Mouse (Mus musculus): ENCODE measurements around the gene Vmn1r37.
"Not testable (repeated sequence)": the region's sequence is repeated elsewhere in the genome, so short reads cannot be mapped to it uniquely, and the experiment has no call there.

Vmn1r37 gene

DNA sequence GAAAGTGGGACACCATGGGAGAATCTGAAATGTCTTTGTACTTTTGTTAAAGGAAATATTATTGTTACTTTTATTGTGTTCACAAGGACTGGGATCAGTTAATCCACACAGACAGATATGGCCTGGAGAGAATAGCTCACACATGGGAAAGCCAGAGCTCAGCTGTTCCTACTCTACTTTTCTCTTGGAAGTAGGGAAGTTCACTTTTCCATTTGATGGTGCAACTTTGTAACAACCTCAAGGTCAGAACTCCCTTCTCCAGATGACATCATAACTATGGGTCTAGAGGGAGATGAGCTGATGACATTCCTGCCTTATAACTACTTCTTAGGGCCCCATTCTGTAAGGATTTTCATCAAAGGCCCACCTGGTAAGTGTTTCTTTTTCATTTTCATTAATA, at the start of gene Vmn1r37:
TSS of gene Vmn1r37 (plus strand) at position 301 of the 400 bp plus-strand sequence.
- not testable (repeated sequence) for DNase-seq

- DNase-seq: no peak
Observed at GRCm38 (mm10) chr6:66685806-66686205, 43.4 kb upstream of the Vmn1r37 start, which contains the start of gene Vmn1r35. Gene Vmn1r35 (minus strand): TSS chr6:66685906.

GRCm38 (mm10) chr6:66708901-66709300, 20.3 kb upstream of the Vmn1r37 start:
- no peak for DNase-seq

DNA sequence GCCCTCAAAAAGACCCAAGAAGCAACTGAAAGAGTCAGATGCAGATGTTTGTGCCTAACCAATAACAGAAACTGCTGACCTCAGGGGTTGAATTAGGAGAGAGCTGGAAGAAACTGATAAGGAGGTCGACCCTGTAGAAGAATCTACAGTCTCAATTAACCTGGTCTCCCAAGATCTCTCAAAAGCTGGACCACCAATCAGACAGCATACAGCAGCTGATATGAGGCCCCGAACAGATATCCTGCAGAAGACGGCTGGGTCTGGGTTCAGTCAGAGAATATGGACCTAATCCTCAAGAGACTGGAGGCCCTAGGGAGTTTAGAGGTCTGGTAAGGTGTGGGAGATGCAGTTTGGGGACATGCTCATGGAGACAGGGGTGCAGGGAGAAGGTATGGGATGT, 15.3 kb upstream of the Vmn1r37 start:
- no peak for DNase-seq

DNA sequence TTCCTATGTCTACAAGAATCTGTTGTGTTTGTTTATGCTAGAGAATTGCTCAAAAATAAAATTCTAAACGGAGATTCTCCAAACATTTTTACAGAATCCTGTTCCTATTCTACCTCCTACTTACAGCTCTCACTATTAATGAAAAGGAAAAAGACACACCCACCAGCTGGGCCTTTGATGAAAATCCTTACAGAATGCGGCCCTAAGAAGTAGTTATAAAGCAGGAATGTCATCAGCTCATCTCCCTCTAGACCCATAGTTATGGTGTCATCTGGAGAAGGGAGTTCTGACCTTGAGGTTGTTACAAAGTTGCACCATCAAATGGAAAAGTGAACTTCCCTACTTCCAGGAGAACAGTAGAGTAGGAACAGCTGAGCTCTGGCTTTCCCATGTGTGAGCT, 10.1 kb upstream of the Vmn1r37 start, which contains the start of gene Vmn1r36:
TSS of gene Vmn1r36 (minus strand) at position 101 of the 400 bp plus-strand sequence.
- DNase-seq: not testable (repeated sequence)

DNA sequence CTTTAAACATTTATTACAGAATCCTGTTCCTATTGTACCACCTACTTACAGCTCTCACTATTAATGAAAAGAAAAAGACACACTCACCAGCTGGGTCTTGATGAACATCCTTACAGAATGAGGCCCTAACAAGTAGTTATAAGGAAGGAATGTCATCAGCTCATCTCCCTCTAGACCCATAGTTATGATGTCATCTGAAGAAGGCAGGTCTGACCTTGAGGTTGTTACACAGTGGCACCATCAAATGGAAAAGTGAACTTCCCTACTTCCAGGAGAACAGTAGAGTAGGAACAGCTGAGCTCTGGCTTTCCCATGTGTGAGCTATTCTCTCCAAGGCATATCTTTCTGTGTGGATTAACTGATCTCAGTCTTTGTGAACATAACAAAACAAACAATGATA, 53.3 kb downstream of the Vmn1r37 start, which contains the start of gene Vmn1r38:
TSS of gene Vmn1r38 (minus strand) at position 101 of the 400 bp plus-strand sequence.
- DNase-seq: not testable (repeated sequence)

Data from thymus, postnatal 25 days (tissue).